Mouse (Mus musculus) testis, adult 2 months (tissue): ENCODE results near the gene Uap1. TPM values are rescaled to one million over a fixed set of nuclear protein-coding genes. Genes with fewer than 3 reads are reported as not detected.

Source experiments
- H3K27ac ChIP-seq: fragments of 200-500 bp; 2 replicates; pipeline ENCODE4 v1.5.1; 2012; ENCODE audit warnings: low read depth, low read length; ENCODE audit not compliant: control insufficient read depth, insufficient read depth
- H3K27me3 ChIP-seq: fragments of 200-500 bp; 2 replicates; pipeline ENCODE4 v1.6.1; 2012; ENCODE audit warnings: mild to moderate bottlenecking, low read length, moderate library complexity; ENCODE audit not compliant: control insufficient read depth, insufficient read depth
- H3K36me3 ChIP-seq: fragments of 200-500 bp; 2 replicates; pipeline ENCODE4 v1.6.1; 2012; ENCODE audit warnings: mild to moderate bottlenecking, low read length; ENCODE audit not compliant: control insufficient read depth, insufficient read depth
- H3K4me1 ChIP-seq: fragments of 200-500 bp; 2 replicates; pipeline ENCODE4 v1.6.1; 2012; ENCODE audit warnings: low read length; ENCODE audit not compliant: control insufficient read depth, insufficient read depth
- H3K4me3 ChIP-seq: fragments of 200-500 bp; 2 replicates; pipeline ENCODE4 v1.5.1; 2012; ENCODE audit warnings: low read depth, mild to moderate bottlenecking, low read length, moderate library complexity, mixed read lengths; ENCODE audit not compliant: control insufficient read depth
- CTCF ChIP-seq: fragments of 200-500 bp; IDR thresholded peaks from 2 replicates; pipeline ENCODE4 v1.5.1; 2012; ENCODE audit warnings: low read depth, mild to moderate bottlenecking, inconsistent platforms, low read length, moderate library complexity; ENCODE audit not compliant: control insufficient read depth, insufficient read depth, insufficient replicate concordance
- POLR2A ChIP-seq: fragments of 200-500 bp; IDR thresholded peaks from 2 replicates; pipeline ENCODE4 v1.6.1; 2012; ENCODE audit warnings: low read depth, mild to moderate bottlenecking, inconsistent platforms, low read length, moderate library complexity; ENCODE audit not compliant: control insufficient read depth
- polyA plus RNA-seq: library from polyadenylated mRNA; depleted of rRNA; stranded (reverse); fragments of >200 nt; gene quantifications from 2 replicates; pipeline ENCODE4 v1.2.3, GENCODE M21; 2012

Gene Uap1
- polyA plus RNA-seq, 1 experiment = 9.6 TPM

- Histone ChIP-seq H3K36me3 (no peaks in the 10 kb centered on the region; the same call in 1 of the 2 replicates), H3K4me3 (no peak overlapping the region)
- TF ChIP-seq POLR2A = no peak
- TF ChIP-seq CTCF = no peak
Measured at GRCm38 (mm10) chr1:170142256-170142871, 32.4 kb downstream of the Uap1 start.

GRCm38 (mm10) chr1:170141626-170142025, 33.1 kb downstream of the Uap1 start:
- TF ChIP-seq CTCF (no peak), POLR2A (no peak)

More at GRCm38 (mm10) chr1:170142256-170142871, 32.4 kb downstream of the Uap1 start:
- no peak overlapping the region for H3K27ac ChIP-seq
- H3K4me1 ChIP-seq = peaks cover 3% of the 10 kb centered on the region
- no peaks in the 10 kb centered on the region for H3K27me3 ChIP-seq

GRCm38 (mm10) chr1:170136351-170137009, 38.3 kb downstream of the Uap1 start:
- no peaks in the 10 kb centered on the region for H3K36me3 ChIP-seq
- TF ChIP-seq CTCF = peak; percentile 56; the same call in 1 of the 2 replicates
- no peak for TF ChIP-seq POLR2A
- H3K4me3 ChIP-seq = no peak overlapping the region
- no peaks in the 10 kb centered on the region for H3K4me1 ChIP-seq
- H3K27me3 ChIP-seq = no peaks in the 10 kb centered on the region
- H3K27ac ChIP-seq = no peak overlapping the region

More at GRCm38 (mm10) chr1:170141626-170142025, 33.1 kb downstream of the Uap1 start:
- H3K27me3 ChIP-seq = no peaks in the 10 kb centered on the region
- H3K4me1 ChIP-seq = peaks cover 3% of the 10 kb centered on the region
- H3K36me3 ChIP-seq = no peaks in the 10 kb centered on the region; the same call in 1 of the 2 replicates
- no peak overlapping the region for H3K4me3 ChIP-seq
- H3K27ac ChIP-seq = no peak overlapping the region

- Histone ChIP-seq H3K36me3 (no peaks in the 10 kb centered on the region), H3K27me3 (no peaks in the 10 kb centered on the region), H3K4me3 (no peak overlapping the region), H3K27ac (no peak overlapping the region), H3K4me1 (no peaks in the 10 kb centered on the region)
- TF ChIP-seq POLR2A (no peak), CTCF (no peak)
Measured at GRCm38 (mm10) chr1:170134264-170134663, 40.5 kb downstream of the Uap1 start.

GRCm38 (mm10) chr1:170130962-170131361, 43.8 kb downstream of the Uap1 start:
- Histone ChIP-seq H3K4me1 (no peaks in the 10 kb centered on the region), H3K4me3 (no peak overlapping the region), H3K27ac (no peak overlapping the region), H3K36me3 (no peaks in the 10 kb centered on the region), H3K27me3 (no peaks in the 10 kb centered on the region)
- TF ChIP-seq CTCF (no peak), POLR2A (no peak)

- no peak overlapping the region for H3K4me3 ChIP-seq
- no peaks in the 10 kb centered on the region for H3K36me3 ChIP-seq
- H3K4me1 ChIP-seq = no peaks in the 10 kb centered on the region
- TF ChIP-seq CTCF (no peak), POLR2A (no peak)
- H3K27ac ChIP-seq = no peak overlapping the region
- no peaks in the 10 kb centered on the region for H3K27me3 ChIP-seq
Measured at GRCm38 (mm10) chr1:170124644-170125043, 50.1 kb downstream of the Uap1 start.

GRCm38 (mm10) chr1:170113616-170114015, 61.1 kb downstream of the Uap1 start:
- TF ChIP-seq CTCF (no peak), POLR2A (no peak)
- Histone ChIP-seq H3K27ac (no peak overlapping the region), H3K27me3 (no peaks in the 10 kb centered on the region), H3K4me1 (no peaks in the 10 kb centered on the region), H3K4me3 (no peak overlapping the region), H3K36me3 (no peaks in the 10 kb centered on the region)
